Mouse (Mus musculus) embryonic facial prominence, embryonic 15.5 days (tissue): ENCODE measurements at regions not wholly inside any gene's neighbourhood (a gene's known extent, or its start where the extent isn't known, plus 50 kb on each side); places are given as distances from the start of the nearest gene placed in this dataset.

ENCODE experiments used
- ATAC-seq: fragments of 200-750 bp; cut with Nextera tagmentation; 2 replicates; pipeline ENCODE4 v1.8.0; 2017; ENCODE audit warnings: low read depth, moderate TSS enrichment; ENCODE audit not compliant: insufficient number of reproducible peaks, low FRiP score, low TSS enrichment
- H3K27ac ChIP-seq: fragments of 300-500 bp; sonication (generic); replicated peaks from 2 replicates; pipeline ENCODE4 v1.5.1; 2015; ENCODE audit warnings: mild to moderate bottlenecking, inconsistent platforms
- H3K27me3 ChIP-seq: fragments of 300-500 bp; sonication (generic); 2 replicates; pipeline ENCODE4 v1.6.1; 2015; ENCODE audit warnings: inconsistent platforms
- H3K36me3 ChIP-seq: fragments of 300-500 bp; sonication (generic); 2 replicates; pipeline ENCODE4 v1.6.1; 2015; ENCODE audit warnings: mild to moderate bottlenecking, inconsistent platforms
- H3K4me1 ChIP-seq: fragments of 300-500 bp; sonication (generic); 2 replicates; pipeline ENCODE4 v1.6.1; 2015; ENCODE audit warnings: inconsistent platforms
- H3K4me2 ChIP-seq: fragments of 300-500 bp; sonication (generic); replicated peaks from 2 replicates; pipeline ENCODE4 v1.6.1; 2015; ENCODE audit warnings: mild to moderate bottlenecking, inconsistent platforms
- H3K4me3 ChIP-seq: fragments of 300-500 bp; sonication (generic); replicated peaks from 2 replicates; pipeline ENCODE4 v1.5.1; 2015; ENCODE audit warnings: mild to moderate bottlenecking, inconsistent platforms
- H3K9ac ChIP-seq: fragments of 300-500 bp; sonication (generic); 2 replicates; pipeline ENCODE4 v1.6.1; 2015; ENCODE audit warnings: inconsistent platforms
- H3K9me3 ChIP-seq: fragments of 300-500 bp; sonication (generic); replicated peaks from 2 replicates; pipeline ENCODE4 v1.6.1; 2016; ENCODE audit warnings: inconsistent platforms
- WGBS: fragments of 180-500 bp; shearing (Covaris S2); methylation state at CpG from one replicate; pipeline ENCODE4 v1.1.7; 2015; 5-methylcytosine and 5-hydroxymethylcytosine counted together

GRCm38 (mm10) chr12:15897539-15897938, 80.8 kb upstream of the Trib2 start:
- H3K9me3 ChIP-seq, result no peaks in the 10 kb centered on the region
- no peak overlapping the region for H3K4me2 ChIP-seq
- no peak overlapping the region for H3K4me3 ChIP-seq
- no peaks in the 10 kb centered on the region for H3K27me3 ChIP-seq
- H3K36me3 ChIP-seq, result no peaks in the 10 kb centered on the region
- no peaks in the 10 kb centered on the region for H3K4me1 ChIP-seq
- ATAC-seq, result no peak
- no peak overlapping the region for H3K9ac ChIP-seq
- WGBS, result 74% methylated on average over 2 of the region's 2 CpGs
- no peak overlapping the region for H3K27ac ChIP-seq

GRCm38 (mm10) chr12:15896511-15896910, 79.8 kb upstream of the Trib2 start:
- Histone ChIP-seq H3K9me3 (no peaks in the 10 kb centered on the region), H3K4me1 (no peaks in the 10 kb centered on the region), H3K36me3 (no peaks in the 10 kb centered on the region), H3K9ac (no peak overlapping the region), H3K27ac (no peak overlapping the region), H3K27me3 (no peaks in the 10 kb centered on the region), H3K4me2 (no peak overlapping the region), H3K4me3 (no peak overlapping the region)
- WGBS, result 66% methylated on average over 3 of the region's 3 CpGs
- no peak for ATAC-seq

GRCm38 (mm10) chr12:15895215-15895614, 78.5 kb upstream of the Trib2 start:
- no peaks in the 10 kb centered on the region for H3K9me3 ChIP-seq
- 39% methylated on average over 2 of the region's 2 CpGs for WGBS
- no peaks in the 10 kb centered on the region for H3K36me3 ChIP-seq
- ATAC-seq, result no peak
- no peaks in the 10 kb centered on the region for H3K4me1 ChIP-seq
- H3K4me3 ChIP-seq, result no peak overlapping the region
- no peak overlapping the region for H3K4me2 ChIP-seq
- H3K9ac ChIP-seq, result no peak overlapping the region
- H3K27me3 ChIP-seq, result no peaks in the 10 kb centered on the region
- H3K27ac ChIP-seq, result no peak overlapping the region

- no peaks in the 10 kb centered on the region for H3K27me3 ChIP-seq
- H3K27ac ChIP-seq, result no peak overlapping the region
- H3K4me3 ChIP-seq, result no peak overlapping the region
- H3K4me1 ChIP-seq, result no peaks in the 10 kb centered on the region
- no peak for ATAC-seq
- no peaks in the 10 kb centered on the region for H3K36me3 ChIP-seq
- WGBS, result 24% methylated on average over 1 of the region's 1 CpGs
- H3K4me2 ChIP-seq, result no peak overlapping the region
- H3K9ac ChIP-seq, result no peak overlapping the region
- no peaks in the 10 kb centered on the region for H3K9me3 ChIP-seq
Measured at GRCm38 (mm10) chr12:15890591-15890990, 73.9 kb upstream of the Trib2 start.

- no peaks in the 10 kb centered on the region for H3K27me3 ChIP-seq
- no peak overlapping the region for H3K4me3 ChIP-seq
- 79% methylated on average over 7 of the region's 7 CpGs for WGBS
- H3K4me1 ChIP-seq, result no peaks in the 10 kb centered on the region
- ATAC-seq, result no peak
- H3K9me3 ChIP-seq, result no peaks in the 10 kb centered on the region
- no peak overlapping the region for H3K4me2 ChIP-seq
- H3K27ac ChIP-seq, result no peak overlapping the region
- no peak overlapping the region for H3K9ac ChIP-seq
- no peaks in the 10 kb centered on the region for H3K36me3 ChIP-seq
Measured at GRCm38 (mm10) chr12:15879907-15880430, 63.2 kb upstream of the Trib2 start.
